Mouse (Mus musculus): ENCODE results near the gene B3galnt1. TPM values are rescaled to one million over a fixed set of nuclear protein-coding genes. Genes with fewer than 3 reads are reported as not detected.

Gene B3galnt1
- not detected in 2 replicates for polyA plus RNA-seq (2012; ENCODE audit: low replicate concordance)

GRCm38 (mm10) chr3:69598261-69599165, at the start of gene B3galnt1:
Gene B3galnt1 (minus strand): TSS chr3:69598960.

Other genes starting within 250 kb of the B3galnt1 start
- 18.1 and 70.6 TPM in 2 replicates for gene Nmd3, start 123.0 kb upstream of the B3galnt1 start, polyA plus RNA-seq (2012; ENCODE audit: low replicate concordance)

Measured in leukemia stem cell, adult 10-12 weeks (primary cell).